Mouse (Mus musculus): ENCODE results near the gene Bloc1s2. TPM values are rescaled to one million over a fixed set of nuclear protein-coding genes. Genes with fewer than 3 reads are reported as not detected.

The Bloc1s2 gene
- total and polyA plus RNA-seq, 2 experiments from 2014 or later = 31.9 to 188 TPM

DNA sequence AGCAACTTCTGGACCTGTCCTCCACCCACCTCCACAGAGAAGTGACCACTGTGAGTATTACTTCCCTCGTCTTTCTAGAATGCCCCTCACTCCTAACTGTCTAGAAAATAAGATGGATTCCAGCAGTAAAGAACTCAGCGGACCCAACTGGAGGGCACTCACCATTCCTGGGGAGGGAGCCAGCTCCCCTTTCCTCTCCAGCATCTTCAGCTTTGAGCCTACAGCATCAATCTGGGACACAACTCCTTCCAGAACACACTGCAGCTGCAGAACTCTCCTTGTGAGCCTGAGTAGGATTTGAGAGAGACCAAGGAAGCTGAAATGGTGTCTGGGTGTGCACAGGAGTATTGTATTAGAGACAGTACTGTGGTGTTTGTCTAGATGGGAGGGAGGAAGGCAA lies 2.7 kb upstream of the Bloc1s2 start:
- no peaks in the 10 kb centered on the region for H3K9me3 ChIP-seq (ENCODE audit: low read length)
- no peak overlapping the region for H3K4me3 ChIP-seq (ENCODE audit: low read length)
- peaks cover 6% of the 10 kb centered on the region; the same call in 1 of the 2 replicates for H3K4me1 ChIP-seq (ENCODE audit: insufficient read depth, low read length)
- no peak for TF ChIP-seq CTCF (IDR thresholded peaks at IDR 0.05; ENCODE audit: low read depth)
- no peak overlapping the region for H3K4me2 ChIP-seq (ENCODE audit: low read depth, low read length)
- no peak overlapping the region for H3K9ac ChIP-seq (replicated peaks; ENCODE audit: low read length)
- no peaks in the 10 kb centered on the region for H3K36me3 ChIP-seq (ENCODE audit: insufficient read depth, low read length)
- DNase-seq (ENCODE audit: low spot score) (no peak), ATAC-seq (no peak)
- H3K27ac ChIP-seq = no peak overlapping the region
- no peaks in the 10 kb centered on the region for H3K27me3 ChIP-seq (ENCODE audit: insufficient read depth, low read length)
- WGBS = 77% methylated on average over 2 of the region's 2 CpGs

DNA sequence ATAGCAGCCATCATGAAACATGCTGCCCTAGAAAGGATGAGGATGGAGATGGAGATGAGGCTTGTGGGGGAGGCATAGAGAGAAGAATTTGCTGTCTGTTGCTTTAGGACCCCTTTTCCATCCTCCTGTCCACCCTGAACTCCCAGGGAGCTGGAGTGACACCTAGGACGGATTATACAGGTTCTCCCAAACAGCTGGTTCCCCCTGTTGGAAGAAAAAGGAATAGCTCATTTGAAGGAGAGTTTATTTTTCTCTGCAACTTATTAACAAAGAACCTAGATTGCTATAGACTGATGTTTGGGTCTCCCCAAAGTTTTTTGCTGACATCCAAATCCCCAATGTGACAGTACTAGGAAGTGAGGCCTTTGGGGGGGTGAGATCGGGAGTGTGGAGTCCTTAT lies 2.1 kb upstream of the Bloc1s2 start:
- H3K4me3 ChIP-seq (ENCODE audit: low read length) = no peak overlapping the region
- ATAC-seq (no peak), DNase-seq (ENCODE audit: low spot score) (no peak)
- H3K36me3 ChIP-seq (ENCODE audit: insufficient read depth, low read length) = no peaks in the 10 kb centered on the region
- H3K9ac ChIP-seq (replicated peaks; ENCODE audit: low read length) = no peak overlapping the region
- TF ChIP-seq CTCF (IDR thresholded peaks at IDR 0.05; ENCODE audit: low read depth) = no peak
- 35% methylated on average over 2 of the region's 2 CpGs for WGBS
- no peaks in the 10 kb centered on the region for H3K9me3 ChIP-seq (ENCODE audit: low read length)
- H3K4me1 ChIP-seq (ENCODE audit: insufficient read depth, low read length) = peaks cover 6% of the 10 kb centered on the region; the same call in 1 of the 2 replicates
- no peak overlapping the region for H3K27ac ChIP-seq
- H3K27me3 ChIP-seq (ENCODE audit: insufficient read depth, low read length) = no peaks in the 10 kb centered on the region
- H3K4me2 ChIP-seq (ENCODE audit: low read depth, low read length) = no peak overlapping the region

- no peak overlapping the region for H3K27ac ChIP-seq
- no peak for TF ChIP-seq CTCF (IDR thresholded peaks at IDR 0.05; ENCODE audit: low read depth)
- no peaks in the 10 kb centered on the region for H3K9me3 ChIP-seq (ENCODE audit: low read length)
- no peak for DNase-seq (ENCODE audit: low spot score)
- H3K9ac ChIP-seq (replicated peaks; ENCODE audit: low read length) = no peak overlapping the region
- no peak for ATAC-seq
- WGBS = 97% methylated on average over 8 of the region's 8 CpGs
- peaks cover 6% of the 10 kb centered on the region; the same call in 1 of the 2 replicates for H3K4me1 ChIP-seq (ENCODE audit: insufficient read depth, low read length)
- peaks cover 4% of the 10 kb centered on the region; the same call in 1 of the 2 replicates for H3K36me3 ChIP-seq (ENCODE audit: insufficient read depth, low read length)
- no peak overlapping the region for H3K4me3 ChIP-seq (ENCODE audit: low read length)
- no peak overlapping the region for H3K4me2 ChIP-seq (ENCODE audit: low read depth, low read length)
- H3K27me3 ChIP-seq (ENCODE audit: insufficient read depth, low read length) = no peaks in the 10 kb centered on the region
Observed at GRCm38 (mm10) chr19:44146951-44147350, 705 bp upstream of the Bloc1s2 start.

- no peak for DNase-seq (ENCODE audit: low spot score)
Observed at GRCm38 (mm10) chr19:44146568-44146879, 278 bp upstream of the Bloc1s2 start.

DNA sequence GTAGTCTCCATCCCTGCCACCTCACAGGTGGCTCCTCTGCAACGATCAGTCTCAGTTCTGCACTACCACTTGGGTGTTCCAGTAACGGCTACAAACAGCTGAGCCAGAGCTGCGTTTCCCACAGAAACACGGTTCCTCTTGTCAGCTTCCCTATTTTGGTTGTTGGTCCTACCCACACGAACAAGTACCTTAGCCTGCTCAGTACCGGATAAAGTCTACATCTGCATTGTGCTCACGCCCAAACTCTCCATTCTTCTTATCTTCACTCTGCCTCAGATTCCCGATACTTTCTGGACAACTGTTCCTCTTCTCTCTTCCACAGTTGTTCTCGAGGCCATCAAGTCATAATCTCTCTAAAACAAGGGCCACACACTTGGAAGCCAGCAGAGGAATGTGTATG lies 1.9 kb downstream of the Bloc1s2 start:
- Histone ChIP-seq H3K36me3 (ENCODE audit: insufficient read depth, low read length) (peaks cover 18% of the 10 kb centered on the region; the same call in 1 of the 2 replicates), H3K9me3 (ENCODE audit: low read length) (no peaks in the 10 kb centered on the region), H3K27me3 (ENCODE audit: insufficient read depth, low read length) (no peaks in the 10 kb centered on the region), H3K4me1 (ENCODE audit: insufficient read depth, low read length) (peaks cover 6% of the 10 kb centered on the region; the same call in 1 of the 2 replicates), H3K9ac (replicated peaks; ENCODE audit: low read length) (no peak overlapping the region), H3K4me3 (ENCODE audit: low read length) (no peak overlapping the region), H3K27ac (no peak overlapping the region), H3K4me2 (ENCODE audit: low read depth, low read length) (no peak overlapping the region)
- no peak for TF ChIP-seq CTCF (IDR thresholded peaks at IDR 0.05; ENCODE audit: low read depth)
- 94% methylated on average over 9 of the region's 9 CpGs for WGBS
- DNase-seq (ENCODE audit: low spot score) (no peak), ATAC-seq (no peak)

More at GRCm38 (mm10) chr19:44146568-44146879, 278 bp upstream of the Bloc1s2 start:
- Histone ChIP-seq H3K4me3 (ENCODE audit: low read length) (peak overlapping the region; percentile 64), H3K27ac (peak overlapping the region; percentile 82; the same call in 1 of the 2 replicates), H3K9ac (replicated peaks; ENCODE audit: low read length) (peak overlapping the region; percentile 69; the same call in 1 of the 2 replicates), H3K36me3 (ENCODE audit: insufficient read depth, low read length) (peaks cover 8% of the 10 kb centered on the region; the same call in 1 of the 2 replicates), H3K4me1 (ENCODE audit: insufficient read depth, low read length) (peaks cover 6% of the 10 kb centered on the region; the same call in 1 of the 2 replicates), H3K27me3 (ENCODE audit: insufficient read depth, low read length) (no peaks in the 10 kb centered on the region), H3K4me2 (ENCODE audit: low read depth, low read length) (peak overlapping the region; percentile 73), H3K9me3 (ENCODE audit: low read length) (no peaks in the 10 kb centered on the region)
- WGBS = 61% methylated on average over 9 of the region's 9 CpGs
- TF ChIP-seq CTCF (IDR thresholded peaks at IDR 0.05; ENCODE audit: low read depth) = no peak
- ATAC-seq = peak; percentile 70

- TF ChIP-seq CTCF (IDR thresholded peaks at IDR 0.05; ENCODE audit: low read depth) = no peak
- Histone ChIP-seq H3K9ac (replicated peaks; ENCODE audit: low read length) (0 out of 2 replicates have a peak overlapping the region, but pooled peaks have one; percentile 17), H3K4me2 (ENCODE audit: low read depth, low read length) (peak overlapping the region; percentile 73), H3K4me3 (ENCODE audit: low read length) (peak overlapping the region; percentile 64), H3K27me3 (ENCODE audit: insufficient read depth, low read length) (no peaks in the 10 kb centered on the region), H3K36me3 (ENCODE audit: insufficient read depth, low read length) (peaks cover 16% of the 10 kb centered on the region; the same call in 1 of the 2 replicates), H3K4me1 (ENCODE audit: insufficient read depth, low read length) (peaks cover 5% of the 10 kb centered on the region; the same call in 1 of the 2 replicates), H3K9me3 (ENCODE audit: low read length) (no peaks in the 10 kb centered on the region), H3K27ac (peak overlapping the region; percentile 51)
- peak; percentile 46; the same call in 1 of the 2 replicates for ATAC-seq
- WGBS = 32% methylated on average over 7 of the region's 7 CpGs
- DNase-seq (ENCODE audit: low spot score) = no peak
Observed at GRCm38 (mm10) chr19:44135960-44136485, 10.2 kb downstream of the Bloc1s2 start.

Data from hindbrain, postnatal 0 days (tissue).